18 mouse cellular contexts compared by ENCODE assay signal in genomic region chr13:44828903-44829302, GRCm38 (mm10).
DNase-seq lines count a peak whose midpoint lies in the region; ATAC-seq and TF ChIP-seq lines count a peak whose summit lies in the region.
"Had no signal": no experiment of that assay in that cellular context is flagged by ENCODE, and none has a peak within 500 bp of the region (broad histone marks: within the 10 kb centered on the region; RNA-seq: fewer than 3 reads in every experiment).

No protein-coding gene starts in this region.

- H3K36me3 ChIP-seq in hindbrain, embryonic 13.5 days: no peaks in the 10 kb centered on the region
- H3K36me3 ChIP-seq in hindbrain, embryonic 16.5 days (ENCODE audit: control insufficient read depth, insufficient read depth, low read length): no peaks in the 10 kb centered on the region
- H3K36me3 ChIP-seq: forebrain, embryonic 15.5 days had no signal

- no peak for ATAC-seq in hindbrain, embryonic 13.5 days (ENCODE audit: low FRiP score)
- no peak for ATAC-seq in hindbrain, embryonic 16.5 days
- 0 out of 2 replicates have a peak, but pooled peaks have one; percentile 47 for ATAC-seq in megakaryocyte, adult 5-6 weeks (ENCODE audit: poor library complexity, severe bottlenecking)
- ATAC-seq: forebrain, embryonic 13.5 days; forebrain, embryonic 15.5 days had no signal

- no peak overlapping the region for H3K4me3 ChIP-seq in hindbrain, embryonic 13.5 days
- H3K4me3 ChIP-seq in hindbrain, embryonic 16.5 days (ENCODE audit: low read length): no peak overlapping the region
- H3K4me3 ChIP-seq: embryonic facial prominence, embryonic 10.5 days; embryonic facial prominence, embryonic 12.5 days; forebrain, embryonic 13.5 days; forebrain, embryonic 15.5 days had no signal

- DNase-seq in brain, embryonic 14.5 days (ENCODE audit: low read depth): peak; percentile 54
- no peak for DNase-seq in right cerebral cortex, postnatal 36 days (ENCODE audit: low spot score in 2 of 2)
- no peak for DNase-seq in right cerebral cortex, postnatal 25 days
- DNase-seq: adrenal gland, adult 2 months; adrenal gland, postnatal 10 days; adrenal gland, postnatal 25 days; cerebellum, adult 11-12 months; cerebellum, adult 2 months; cerebellum, adult 9-10 months; cerebellum, postnatal 10 days; cerebellum, postnatal 25 days had no signal

- H3K9me3 ChIP-seq in hindbrain, embryonic 13.5 days: no peaks in the 10 kb centered on the region
- H3K9me3 ChIP-seq in hindbrain, embryonic 16.5 days (ENCODE audit: control insufficient read depth, low read length): no peaks in the 10 kb centered on the region
- H3K9me3 ChIP-seq: embryonic facial prominence, embryonic 10.5 days; embryonic facial prominence, embryonic 12.5 days; forebrain, embryonic 13.5 days; forebrain, embryonic 15.5 days had no signal

- TF ChIP-seq CTCF in brain, embryonic 14.5 days (IDR thresholded peaks at IDR 0.05; ENCODE audit: borderline replicate concordance, extremely low read depth, insufficient read depth, insufficient read length): no peak

- H3K27me3 ChIP-seq in hindbrain, embryonic 13.5 days: no peaks in the 10 kb centered on the region
- no peaks in the 10 kb centered on the region for H3K27me3 ChIP-seq in hindbrain, embryonic 16.5 days (replicated peaks; ENCODE audit: control insufficient read depth, insufficient read depth, low read length)
- H3K27me3 ChIP-seq: embryonic facial prominence, embryonic 12.5 days; forebrain, embryonic 13.5 days; forebrain, embryonic 15.5 days had no signal

- no peak for TF ChIP-seq POLR2A in brain, embryonic 14.5 days (IDR thresholded peaks at IDR 0.05; ENCODE audit: borderline replicate concordance, extremely low read depth, insufficient read depth, insufficient read length, poor library complexity, severe bottlenecking)

- no peak overlapping the region for H3K4me2 ChIP-seq in hindbrain, embryonic 13.5 days
- H3K4me2 ChIP-seq in hindbrain, embryonic 16.5 days (ENCODE audit: low read length): no peak overlapping the region
- H3K4me2 ChIP-seq: embryonic facial prominence, embryonic 12.5 days; forebrain, embryonic 13.5 days; forebrain, embryonic 15.5 days had no signal

- peaks cover 7% of the 10 kb centered on the region; the same call in 1 of the 2 replicates for H3K4me1 ChIP-seq in hindbrain, embryonic 13.5 days (replicated peaks)
- H3K4me1 ChIP-seq in hindbrain, embryonic 16.5 days (ENCODE audit: control insufficient read depth, insufficient read depth, low read depth, low read length): no peaks in the 10 kb centered on the region

- H3K27ac ChIP-seq in hindbrain, embryonic 13.5 days: peak overlapping the region; percentile 10; the same call in 1 of the 2 replicates
- no peak overlapping the region for H3K27ac ChIP-seq in hindbrain, embryonic 16.5 days (ENCODE audit: low read depth, low read length)
- H3K27ac ChIP-seq: embryonic facial prominence, embryonic 10.5 days; embryonic facial prominence, embryonic 12.5 days; forebrain, embryonic 13.5 days; forebrain, embryonic 15.5 days had no signal

- H3K9ac ChIP-seq in hindbrain, embryonic 13.5 days: no peak overlapping the region
- H3K9ac ChIP-seq in hindbrain, embryonic 16.5 days (ENCODE audit: low read depth, low read length): no peak overlapping the region
- H3K9ac ChIP-seq: embryonic facial prominence, embryonic 12.5 days; forebrain, embryonic 13.5 days; forebrain, embryonic 15.5 days had no signal

- 66% methylated on average over 5 of the region's 5 CpGs for WGBS in hindbrain, embryonic 13.5 days
- 75% methylated on average over 5 of the region's 5 CpGs for WGBS in hindbrain, embryonic 16.5 days
